Mouse (Mus musculus) limb, embryonic 13.5 days (tissue): ENCODE measurements around the gene Itpripl2. TPM values are rescaled to one million over a fixed set of nuclear protein-coding genes. Genes with fewer than 3 reads are reported as not detected.

Source experiments
- ATAC-seq: fragments of 200-750 bp; cut with Nextera tagmentation; 2 replicates; pipeline ENCODE4 v1.8.0; 2017; ENCODE audit warnings: low read depth, moderate number of reproducible peaks, moderate TSS enrichment; ENCODE audit not compliant: low FRiP score
- H3K27ac ChIP-seq: fragments of 300-500 bp; sonication (generic); 2 replicates; pipeline ENCODE4 v1.5.1; 2015; ENCODE audit warnings: inconsistent platforms, mild to moderate bottlenecking, moderate library complexity
- H3K27me3 ChIP-seq: fragments of 300-500 bp; sonication (generic); 2 replicates; pipeline ENCODE4 v1.6.1; 2015; ENCODE audit warnings: mild to moderate bottlenecking, inconsistent platforms
- H3K36me3 ChIP-seq: fragments of 300-500 bp; sonication (generic); 2 replicates; pipeline ENCODE4 v1.6.1; 2015; ENCODE audit warnings: inconsistent platforms, mild to moderate bottlenecking, moderate library complexity
- H3K4me1 ChIP-seq: fragments of 300-500 bp; sonication (generic); 2 replicates; pipeline ENCODE4 v1.6.1; 2015; ENCODE audit warnings: inconsistent platforms
- H3K4me2 ChIP-seq: fragments of 300-500 bp; sonication (generic); replicated peaks from 2 replicates; pipeline ENCODE4 v1.6.1; 2015; ENCODE audit warnings: inconsistent platforms, mild to moderate bottlenecking, moderate library complexity
- H3K4me3 ChIP-seq: fragments of 300-500 bp; sonication (generic); 2 replicates; pipeline ENCODE4 v1.5.1; 2015; ENCODE audit warnings: moderate library complexity, mild to moderate bottlenecking, inconsistent platforms
- H3K9ac ChIP-seq: fragments of 300-500 bp; sonication (generic); 2 replicates; pipeline ENCODE4 v1.6.1; 2015; ENCODE audit warnings: mild to moderate bottlenecking, inconsistent platforms
- H3K9me3 ChIP-seq: fragments of 300-500 bp; sonication (generic); 2 replicates; pipeline ENCODE4 v1.6.1; 2016; ENCODE audit warnings: inconsistent platforms
- WGBS: fragments of 180-500 bp; shearing (Covaris S2); methylation state at CpG from one replicate; pipeline ENCODE4 v1.1.7; 2015; 5-methylcytosine and 5-hydroxymethylcytosine counted together
- polyA plus RNA-seq: library from polyadenylated mRNA; unstranded; fragments of >200 nt; fragmentation: Nextera tagmentation; extraction: Ambion mirVana; gene quantifications from 2 replicates; pipeline ENCODE4 v1.2.1, GENCODE M21; 2015

Gene Itpripl2
- polyA plus RNA-seq, 1 experiment from 2014 or later = 6.4 TPM

- H3K9me3 ChIP-seq = no peaks in the 10 kb centered on the region
- no peak overlapping the region for H3K27ac ChIP-seq
- 83% methylated on average over 8 of the region's 8 CpGs for WGBS
- H3K4me2 ChIP-seq = no peak overlapping the region
- no peaks in the 10 kb centered on the region for H3K4me1 ChIP-seq
- no peaks in the 10 kb centered on the region for H3K27me3 ChIP-seq
- no peak for ATAC-seq
- H3K9ac ChIP-seq = no peak overlapping the region
- no peaks in the 10 kb centered on the region for H3K36me3 ChIP-seq
- no peak overlapping the region for H3K4me3 ChIP-seq
Measured at GRCm38 (mm10) chr7:118502333-118502732, 10.6 kb upstream of the Itpripl2 start.

GRCm38 (mm10) chr7:118499784-118500435 lies 8.1 kb upstream of the Itpripl2 start:
- H3K36me3 ChIP-seq = no peaks in the 10 kb centered on the region
- no peak overlapping the region for H3K4me2 ChIP-seq
- 42% methylated on average over 7 of the region's 7 CpGs for WGBS
- no peaks in the 10 kb centered on the region for H3K4me1 ChIP-seq
- no peaks in the 10 kb centered on the region for H3K27me3 ChIP-seq
- H3K27ac ChIP-seq = no peak overlapping the region
- no peak overlapping the region for H3K9ac ChIP-seq
- H3K4me3 ChIP-seq = no peak overlapping the region
- H3K9me3 ChIP-seq = no peaks in the 10 kb centered on the region
- ATAC-seq = no peak

GRCm38 (mm10) chr7:118498984-118499783 lies 7.4 kb upstream of the Itpripl2 start:
- Histone ChIP-seq H3K4me1 (no peaks in the 10 kb centered on the region), H3K27ac (no peak overlapping the region), H3K4me3 (no peak overlapping the region), H3K36me3 (no peaks in the 10 kb centered on the region), H3K9ac (no peak overlapping the region), H3K9me3 (no peaks in the 10 kb centered on the region), H3K4me2 (no peak overlapping the region), H3K27me3 (no peaks in the 10 kb centered on the region)
- no peak for ATAC-seq
- WGBS = 75% methylated on average over 12 of the region's 12 CpGs

- peaks cover 14% of the 10 kb centered on the region for H3K4me1 ChIP-seq
- no peak overlapping the region for H3K9ac ChIP-seq
- no peaks in the 10 kb centered on the region for H3K9me3 ChIP-seq
- H3K4me3 ChIP-seq = no peak overlapping the region
- ATAC-seq = no peak
- peaks cover 8% of the 10 kb centered on the region for H3K27me3 ChIP-seq
- no peak overlapping the region for H3K27ac ChIP-seq
- H3K4me2 ChIP-seq = no peak overlapping the region
- H3K36me3 ChIP-seq = peaks cover 5% of the 10 kb centered on the region
- 77% methylated on average over 4 of the region's 4 CpGs for WGBS
Measured at GRCm38 (mm10) chr7:118494892-118495579, 3.3 kb upstream of the Itpripl2 start.

- peaks cover 16% of the 10 kb centered on the region for H3K27me3 ChIP-seq
- no peaks in the 10 kb centered on the region for H3K9me3 ChIP-seq
- no peak overlapping the region for H3K27ac ChIP-seq
- no peak overlapping the region for H3K4me2 ChIP-seq
- H3K9ac ChIP-seq = no peak overlapping the region
- WGBS = 87% methylated on average over 9 of the region's 9 CpGs
- peaks cover 26% of the 10 kb centered on the region for H3K4me1 ChIP-seq
- no peak for ATAC-seq
- H3K36me3 ChIP-seq = peaks cover 14% of the 10 kb centered on the region
- no peak overlapping the region for H3K4me3 ChIP-seq
Measured at GRCm38 (mm10) chr7:118493892-118494291, 2.1 kb upstream of the Itpripl2 start.

GRCm38 (mm10) chr7:118490666-118491430 lies 927 bp downstream of the Itpripl2 start:
- no peak for ATAC-seq
- H3K27ac ChIP-seq = peak overlapping the region; percentile 83

GRCm38 (mm10) chr7:118489706-118490665 lies 1.8 kb downstream of the Itpripl2 start:
- Histone ChIP-seq H3K9ac (peak overlapping the region; percentile 96), H3K27me3 (peaks cover 16% of the 10 kb centered on the region), H3K27ac (no peak overlapping the region), H3K36me3 (peaks cover 26% of the 10 kb centered on the region), H3K4me2 (peak overlapping the region; percentile 89), H3K4me3 (peak overlapping the region; percentile 82), H3K9me3 (no peaks in the 10 kb centered on the region), H3K4me1 (peaks cover 46% of the 10 kb centered on the region)
- ATAC-seq = 0 out of 2 replicates have a peak, but pooled peaks have one; percentile 16
- 30% methylated on average over 57 of the region's 57 CpGs for WGBS

More at GRCm38 (mm10) chr7:118490666-118491430, 927 bp downstream of the Itpripl2 start:
- WGBS = 4% methylated on average over 66 of the region's 67 CpGs
- H3K4me1 ChIP-seq = peaks cover 46% of the 10 kb centered on the region
- peak overlapping the region; percentile 82 for H3K4me3 ChIP-seq
- peak overlapping the region; percentile 89 for H3K4me2 ChIP-seq
- peaks cover 20% of the 10 kb centered on the region for H3K36me3 ChIP-seq
- peaks cover 16% of the 10 kb centered on the region for H3K27me3 ChIP-seq
- H3K9ac ChIP-seq = peak overlapping the region; percentile 96
- no peaks in the 10 kb centered on the region for H3K9me3 ChIP-seq

- peak overlapping the region; percentile 89 for H3K4me2 ChIP-seq
Measured at GRCm38 (mm10) chr7:118488060-118488664, 3.6 kb downstream of the Itpripl2 start.

GRCm38 (mm10) chr7:118486917-118487316 lies 4.9 kb downstream of the Itpripl2 start:
- no peak for ATAC-seq
- WGBS = 63% methylated on average over 5 of the region's 5 CpGs
- H3K4me2 ChIP-seq = no peak overlapping the region
- H3K9me3 ChIP-seq = no peaks in the 10 kb centered on the region
- H3K9ac ChIP-seq = no peak overlapping the region
- H3K4me3 ChIP-seq = no peak overlapping the region
- H3K4me1 ChIP-seq = peaks cover 42% of the 10 kb centered on the region
- H3K27me3 ChIP-seq = peaks cover 16% of the 10 kb centered on the region
- peaks cover 37% of the 10 kb centered on the region for H3K36me3 ChIP-seq
- no peak overlapping the region for H3K27ac ChIP-seq

More at GRCm38 (mm10) chr7:118488060-118488664, 3.6 kb downstream of the Itpripl2 start:
- H3K9ac ChIP-seq = 0 out of 2 replicates have a peak overlapping the region, but pooled peaks have one; percentile 25
- H3K4me1 ChIP-seq = peaks cover 46% of the 10 kb centered on the region
- H3K27me3 ChIP-seq = peaks cover 16% of the 10 kb centered on the region
- H3K9me3 ChIP-seq = no peaks in the 10 kb centered on the region
- peak overlapping the region; percentile 15 for H3K4me3 ChIP-seq
- no peak for ATAC-seq
- H3K36me3 ChIP-seq = peaks cover 37% of the 10 kb centered on the region
- WGBS = 36% methylated on average over 8 of the region's 8 CpGs
- no peak overlapping the region for H3K27ac ChIP-seq

- peaks cover 23% of the 10 kb centered on the region; the same call in 1 of the 2 replicates for H3K36me3 ChIP-seq
- peaks cover 29% of the 10 kb centered on the region for H3K4me1 ChIP-seq
- H3K9me3 ChIP-seq = no peaks in the 10 kb centered on the region
- no peak overlapping the region for H3K9ac ChIP-seq
- ATAC-seq = no peak
- no peak overlapping the region for H3K4me2 ChIP-seq
- H3K27ac ChIP-seq = no peak overlapping the region
- no peaks in the 10 kb centered on the region for H3K27me3 ChIP-seq
- H3K4me3 ChIP-seq = no peak overlapping the region
- 72% methylated on average over 1 of the region's 1 CpGs for WGBS
Measured at GRCm38 (mm10) chr7:118483996-118484395, 7.8 kb downstream of the Itpripl2 start.
